Mouse (Mus musculus) heart, embryonic 14.5 days (tissue): ENCODE data around the gene Slco3a1. TPM values are rescaled to one million over a fixed set of nuclear protein-coding genes. Genes with fewer than 3 reads are reported as not detected.

Experiments used
- ATAC-seq: fragments of 200-750 bp; cut with Nextera tagmentation; 2 replicates; pipeline ENCODE4 v1.8.0; 2017; ENCODE audit warnings: low read depth, moderate TSS enrichment; ENCODE audit not compliant: insufficient number of reproducible peaks, insufficient read depth, low FRiP score
- H3K27ac ChIP-seq, 2 experiments: fragments of 200-500 bp in 1 of 2; fragments of 300-500 bp in 1 of 2; sonication (generic) in 1 of 2; replicated peaks in 1 of 2; 2 replicates each; pipeline ENCODE4 v1.5.1; 2012 to 2014; ENCODE audit warnings: low read depth in 2 of 2, low read length in 2 of 2, control low read depth in 1 of 2, mild to moderate bottlenecking in 1 of 2, mixed read lengths in 1 of 2; ENCODE audit not compliant: control insufficient read depth in 1 of 2, insufficient read depth in 1 of 2
- H3K27me3 ChIP-seq: fragments of 300-500 bp; sonication (generic); 2 replicates; pipeline ENCODE4 v1.6.1; 2014; ENCODE audit warnings: mild to moderate bottlenecking, low read length, control low read depth; ENCODE audit not compliant: control insufficient read depth, insufficient read depth
- H3K36me3 ChIP-seq: fragments of 300-500 bp; sonication (generic); 2 replicates; pipeline ENCODE4 v1.6.1; 2014; ENCODE audit warnings: mild to moderate bottlenecking, control low read depth, low read length, mixed read lengths; ENCODE audit not compliant: control insufficient read depth, insufficient read depth
- H3K4me1 ChIP-seq, 2 experiments: fragments of 200-500 bp in 1 of 2; fragments of 300-500 bp in 1 of 2; sonication (generic) in 1 of 2; 2 replicates each; pipeline ENCODE4 v1.6.1; 2012 to 2014; ENCODE audit warnings: low read length in 2 of 2, control low read depth in 1 of 2, mixed read lengths in 1 of 2; ENCODE audit not compliant: control insufficient read depth in 2 of 2, insufficient read depth in 2 of 2
- H3K4me2 ChIP-seq: fragments of 300-500 bp; sonication (generic); 2 replicates; pipeline ENCODE4 v1.6.1; 2014; ENCODE audit warnings: mild to moderate bottlenecking, low read length
- H3K4me3 ChIP-seq, 2 experiments: fragments of 200-500 bp in 1 of 2; fragments of 300-500 bp in 1 of 2; sonication (generic) in 1 of 2; 2 replicates each; pipeline ENCODE4 v1.5.1; 2012 to 2014; ENCODE audit warnings: low read length in 2 of 2, mild to moderate bottlenecking in 2 of 2, control low read depth in 1 of 2, low read depth in 1 of 2, moderate library complexity in 1 of 2; ENCODE audit not compliant: control insufficient read depth in 1 of 2, insufficient read depth in 1 of 2
- H3K9ac ChIP-seq: fragments of 300-500 bp; sonication (generic); 2 replicates; pipeline ENCODE4 v1.6.1; 2014; ENCODE audit warnings: mild to moderate bottlenecking, low read length
- H3K9me3 ChIP-seq: fragments of 300-500 bp; sonication (generic); 2 replicates; pipeline ENCODE4 v1.6.1; 2016; ENCODE audit warnings: low read length, control low read depth; ENCODE audit not compliant: control insufficient read depth
- whole genome bisulfite sequencing: fragments of 180-500 bp; shearing (Covaris S2); extraction: QIAGEN DNeasy Blood & Tissue Kit; methylation state at CpG from one replicate; pipeline ENCODE4 v1.1.7; 2014; 5-methylcytosine and 5-hydroxymethylcytosine counted together
- microRNA-seq: library from miRNA; unstranded; fragments of <30 nt; microRNA quantifications from one replicate; pipeline ENCODE4, GENCODE M21; 2016
- polyA plus RNA-seq: library from polyadenylated mRNA; unstranded; fragments of >200 nt; fragmentation: Nextera tagmentation; extraction: Ambion mirVana; gene quantifications from 2 replicates; pipeline ENCODE4 v1.2.1, GENCODE M21; 2014

Gene Slco3a1
- polyA plus RNA-seq, 1 experiment from 2014 or later: 16.0 TPM

DNA sequence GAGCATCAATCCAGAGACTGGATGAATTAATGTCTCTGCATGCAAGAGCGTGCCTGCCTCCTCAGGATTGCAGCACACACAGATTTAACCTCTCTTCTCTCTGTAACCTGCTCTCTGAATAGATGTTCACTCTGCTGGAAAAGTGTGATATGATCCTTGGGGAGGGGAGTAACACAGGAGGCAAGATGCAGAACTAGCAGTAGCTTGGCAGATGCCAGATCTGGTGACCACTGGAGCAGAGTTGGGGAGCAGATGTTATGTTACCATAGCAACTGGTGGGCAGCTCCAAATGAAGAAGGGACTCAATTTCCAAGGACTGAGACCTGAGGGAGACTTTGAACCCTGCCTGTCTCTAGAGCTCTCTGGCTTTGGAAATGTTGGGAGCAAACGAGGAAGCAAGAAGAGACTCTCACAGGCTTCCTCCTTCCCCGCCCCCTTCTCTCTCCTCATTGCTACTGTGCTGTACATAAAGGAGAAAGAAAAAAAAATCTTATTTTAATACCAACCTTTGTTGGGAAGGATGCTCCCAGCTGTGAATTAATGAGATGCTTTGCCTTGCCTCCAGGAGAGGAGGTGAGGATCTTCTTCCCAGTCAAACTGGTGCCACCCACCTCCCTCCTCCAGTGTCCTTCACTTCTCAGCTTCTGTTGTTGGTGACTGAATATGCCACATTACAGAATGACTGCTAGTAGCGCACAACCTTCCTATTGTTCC lies 314.0 kb downstream of the Slco3a1 start:
- Histone ChIP-seq H3K9ac (no peak overlapping the region), H3K27ac (no peak overlapping the region), H3K4me1 (no peaks in the 10 kb centered on the region), H3K36me3 (no peaks in the 10 kb centered on the region), H3K4me2 (no peak overlapping the region), H3K9me3 (peaks cover 6% of the 10 kb centered on the region), H3K27me3 (no peaks in the 10 kb centered on the region), H3K4me3 (no peak overlapping the region)
- WGBS: 74% methylated on average over 4 of the region's 4 CpGs
- ATAC-seq: no peak

Small RNA genes lying within 50 kb of the gene (microRNA-seq; reads per million reads assigned to microRNA genes)
- gene Gm27459: not detected
